Mouse (Mus musculus): ENCODE results near the gene Ap2a1. TPM values are rescaled to one million over a fixed set of nuclear protein-coding genes. Genes with fewer than 3 reads are reported as not detected.

Ap2a1 gene
- total RNA-seq, 1 experiment: 82.5 TPM

DNA sequence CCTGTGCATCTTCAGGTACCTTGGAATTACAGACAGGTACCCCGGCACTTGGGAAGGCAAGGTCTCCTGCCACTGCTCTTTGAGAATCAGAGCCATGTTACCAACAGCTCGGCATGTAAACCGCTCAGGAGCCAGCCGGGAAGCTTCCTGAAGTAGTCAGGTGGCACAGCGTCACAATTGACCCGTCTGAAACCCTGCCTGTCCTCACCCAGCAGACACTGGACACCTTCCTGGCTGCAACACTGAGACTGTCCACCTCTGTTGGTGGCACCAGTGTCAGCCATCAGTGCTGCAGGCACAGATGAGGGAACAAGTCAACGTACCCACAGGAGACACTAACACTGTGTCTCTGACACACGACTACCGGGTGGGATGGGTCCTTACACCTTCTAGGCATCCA lies 14.0 kb downstream of the Ap2a1 start:
- in situ Hi-C loops (cut with MboI; ENCODE audit: low sequenced_read_pairs in 2 of 2, unreplicated experiment in 2 of 2): no loop called here
- H3K36me3 ChIP-seq (ENCODE audit: control insufficient read depth, insufficient read depth, low read length, poor library complexity, severe bottlenecking): peaks cover 14% of the 10 kb centered on the region
- peaks cover 0 to 2% of the 10 kb centered on the region in 2 experiments; a peak in 2 of 4 replicates for H3K4me1 ChIP-seq (ENCODE audit: control insufficient read depth in 2 of 2, insufficient read depth in 2 of 2, low read length in 2 of 2, poor library complexity in 1 of 2)

DNA sequence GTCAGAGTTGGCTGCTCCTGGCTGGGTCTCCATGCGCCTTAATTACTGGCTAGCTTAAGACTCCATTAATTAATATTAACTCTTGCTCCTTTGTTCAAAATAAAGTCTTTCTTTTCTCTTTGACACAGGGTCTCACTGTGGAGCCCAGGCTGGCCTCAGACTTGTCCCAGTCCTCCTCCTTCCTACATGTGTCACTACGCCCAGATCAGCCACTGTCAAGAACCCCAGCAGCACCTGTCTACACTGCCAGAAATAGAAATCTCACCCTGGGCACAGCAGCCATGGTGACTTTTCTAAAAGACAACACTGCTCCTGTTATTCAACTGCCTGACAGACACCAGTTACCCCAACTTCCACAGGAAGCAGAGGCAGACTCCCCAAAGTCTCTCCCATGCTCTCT lies 14.9 kb downstream of the Ap2a1 start:
- peaks cover 21% of the 10 kb centered on the region for H3K36me3 ChIP-seq (ENCODE audit: control insufficient read depth, insufficient read depth, low read length, poor library complexity, severe bottlenecking)
- H3K4me1 ChIP-seq (ENCODE audit: control insufficient read depth in 2 of 2, insufficient read depth in 2 of 2, low read length in 2 of 2, poor library complexity in 1 of 2): peaks cover 0 to 2% of the 10 kb centered on the region in 2 experiments; a peak in 2 of 4 replicates
- in situ Hi-C loops (cut with MboI; ENCODE audit: low sequenced_read_pairs in 2 of 2, unreplicated experiment in 2 of 2): no loop called here
- H3K4me3 ChIP-seq (ENCODE audit: insufficient read depth in 1 of 2, low read depth in 1 of 2, low read length in 2 of 2, poor library complexity in 1 of 2, severe bottlenecking in 1 of 2): no peak overlapping the region
- no peak for DNase-seq (ENCODE audit: low read depth, low spot score)
- H3K27ac ChIP-seq (ENCODE audit: insufficient read depth, low read depth, low read length, poor library complexity, severe bottlenecking): no peak overlapping the region
- TF ChIP-seq ZNF384 (IDR thresholded peaks at IDR 0.05; ENCODE audit: low read depth, low read length): no peak
- TF ChIP-seq HCFC1 (IDR thresholded peaks at IDR 0.05; ENCODE audit: borderline replicate concordance, insufficient read depth, low read length): no peak
- no peak for TF ChIP-seq ZC3H11A (IDR thresholded peaks at IDR 0.05; ENCODE audit: borderline replicate concordance, low read depth, low read length)
- no peak for TF ChIP-seq CHD2 (IDR thresholded peaks at IDR 0.05; ENCODE audit: low read depth, low read length)
- no peaks in the 10 kb centered on the region for H3K9me3 ChIP-seq (ENCODE audit: control insufficient read depth, insufficient read depth, low read depth, low read length)
- no peak overlapping the region for H3K9ac ChIP-seq (ENCODE audit: insufficient read depth, low read depth, low read length, poor library complexity, severe bottlenecking)

More for the DNA sequence above, 14.0 kb downstream of the Ap2a1 start:
- TF ChIP-seq CHD2 (IDR thresholded peaks at IDR 0.05; ENCODE audit: low read depth, low read length) (no peak), MAFK (IDR thresholded peaks at IDR 0.05; ENCODE audit: insufficient read depth, low read depth, low read length) (no peak), HCFC1 (IDR thresholded peaks at IDR 0.05; ENCODE audit: borderline replicate concordance, insufficient read depth, low read length) (no peak), ZC3H11A (IDR thresholded peaks at IDR 0.05; ENCODE audit: borderline replicate concordance, low read depth, low read length) (no peak), ZNF384 (IDR thresholded peaks at IDR 0.05; ENCODE audit: low read depth, low read length) (no peak)
- Histone ChIP-seq H3K9ac (ENCODE audit: insufficient read depth, low read depth, low read length, poor library complexity, severe bottlenecking) (no peak overlapping the region), H3K4me3 (ENCODE audit: insufficient read depth in 1 of 2, low read depth in 1 of 2, low read length in 2 of 2, poor library complexity in 1 of 2, severe bottlenecking in 1 of 2) (no peak overlapping the region), H3K27ac (ENCODE audit: insufficient read depth, low read depth, low read length, poor library complexity, severe bottlenecking) (no peak overlapping the region; the same call in 1 of the 2 replicates), H3K9me3 (ENCODE audit: control insufficient read depth, insufficient read depth, low read depth, low read length) (no peaks in the 10 kb centered on the region)
- DNase-seq (ENCODE audit: low read depth, low spot score): no peak

DNA sequence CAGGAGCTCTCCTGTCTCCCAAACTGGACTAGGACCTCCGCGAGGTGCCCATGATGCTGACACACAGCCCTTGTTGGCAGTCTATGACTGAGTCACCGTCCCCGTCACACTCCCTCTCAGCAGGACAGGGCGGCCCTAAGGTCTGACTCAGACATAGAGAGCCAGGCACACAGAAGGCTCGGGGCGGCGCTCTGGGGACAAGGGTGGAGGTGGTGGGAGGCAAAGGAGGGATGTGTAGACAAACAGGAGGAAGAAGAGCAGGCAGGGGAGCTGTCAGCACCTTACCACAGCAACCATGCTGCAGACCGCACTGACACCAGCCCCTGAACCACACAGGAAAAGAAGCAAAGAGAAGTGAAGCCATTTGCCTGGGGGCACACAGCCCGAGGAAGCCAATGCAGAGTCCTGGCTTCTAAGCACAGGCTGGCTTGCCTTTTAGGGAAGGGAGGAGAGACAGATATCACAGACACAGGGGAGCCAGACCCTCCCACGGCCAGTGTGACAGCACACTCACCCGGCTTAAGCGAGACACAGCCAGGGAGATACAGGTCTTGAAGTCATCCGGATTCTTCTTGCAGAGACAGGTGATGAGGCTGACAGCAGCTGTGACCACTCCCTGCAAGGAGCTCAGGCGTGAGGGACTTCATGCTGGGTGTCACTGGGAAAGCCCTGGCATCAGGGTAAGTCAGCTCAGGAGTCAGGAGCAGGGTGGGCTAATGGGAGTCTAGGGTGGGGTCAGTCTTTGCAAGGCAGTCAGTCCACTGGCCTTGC lies 20.4 kb downstream of the Ap2a1 start:
- Histone ChIP-seq H3K4me1 (ENCODE audit: control insufficient read depth in 2 of 2, insufficient read depth in 2 of 2, low read length in 2 of 2, poor library complexity in 1 of 2) (peaks cover 0 to under 1% of the 10 kb centered on the region in 2 experiments; a peak in 2 of 4 replicates), H3K9me3 (ENCODE audit: control insufficient read depth, insufficient read depth, low read depth, low read length) (no peaks in the 10 kb centered on the region), H3K4me3 (ENCODE audit: insufficient read depth in 1 of 2, low read depth in 1 of 2, low read length in 2 of 2, poor library complexity in 1 of 2, severe bottlenecking in 1 of 2) (no peak overlapping the region), H3K9ac (ENCODE audit: insufficient read depth, low read depth, low read length, poor library complexity, severe bottlenecking) (no peak overlapping the region), H3K36me3 (ENCODE audit: control insufficient read depth, insufficient read depth, low read length, poor library complexity, severe bottlenecking) (peaks cover 51% of the 10 kb centered on the region), H3K27ac (ENCODE audit: insufficient read depth, low read depth, low read length, poor library complexity, severe bottlenecking) (no peak overlapping the region)
- DNase-seq (ENCODE audit: low read depth, low spot score): no peak
- TF ChIP-seq ZC3H11A (IDR thresholded peaks at IDR 0.05; ENCODE audit: borderline replicate concordance, low read depth, low read length) (no peak), ZNF384 (IDR thresholded peaks at IDR 0.05; ENCODE audit: low read depth, low read length) (no peak), HCFC1 (IDR thresholded peaks at IDR 0.05; ENCODE audit: borderline replicate concordance, insufficient read depth, low read length) (no peak), CHD2 (IDR thresholded peaks at IDR 0.05; ENCODE audit: low read depth, low read length) (no peak), MAFK (IDR thresholded peaks at IDR 0.05; ENCODE audit: insufficient read depth, low read depth, low read length) (no peak)
- in situ Hi-C loops (cut with MboI; ENCODE audit: low sequenced_read_pairs in 2 of 2, unreplicated experiment in 2 of 2): no loop called here

DNA sequence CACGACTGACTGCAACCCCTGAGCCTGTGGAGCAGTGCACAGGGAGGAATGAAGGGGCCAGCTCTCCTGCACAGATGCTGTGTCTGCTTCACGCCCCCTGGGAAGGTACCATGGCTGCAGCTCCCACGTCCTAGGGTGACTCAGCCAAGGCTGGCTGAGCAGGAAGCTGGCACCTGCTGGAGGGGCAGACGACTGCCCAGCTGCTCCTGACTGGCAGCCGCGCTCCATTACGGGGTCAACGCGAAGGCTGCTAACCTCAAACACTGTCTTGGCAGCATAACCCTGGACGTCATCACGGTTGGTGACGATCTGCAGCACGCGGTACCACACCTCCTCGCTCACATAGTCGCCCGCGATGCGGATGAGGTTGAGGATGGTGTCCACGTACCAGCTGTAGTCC lies 23.9 kb downstream of the Ap2a1 start:
- Histone ChIP-seq H3K36me3 (ENCODE audit: control insufficient read depth, insufficient read depth, low read length, poor library complexity, severe bottlenecking) (peaks cover 62% of the 10 kb centered on the region), H3K27ac (ENCODE audit: insufficient read depth, low read depth, low read length, poor library complexity, severe bottlenecking) (no peak overlapping the region), H3K4me1 (ENCODE audit: control insufficient read depth in 2 of 2, insufficient read depth in 2 of 2, low read length in 2 of 2, poor library complexity in 1 of 2) (peaks cover 0 to 3% of the 10 kb centered on the region in 2 experiments; a peak in 1 of 4 replicates), H3K9ac (ENCODE audit: insufficient read depth, low read depth, low read length, poor library complexity, severe bottlenecking) (no peak overlapping the region), H3K9me3 (ENCODE audit: control insufficient read depth, insufficient read depth, low read depth, low read length) (no peaks in the 10 kb centered on the region), H3K4me3 (ENCODE audit: insufficient read depth in 1 of 2, low read depth in 1 of 2, low read length in 2 of 2, poor library complexity in 1 of 2, severe bottlenecking in 1 of 2) (no peak overlapping the region)
- DNase-seq (ENCODE audit: low read depth, low spot score): no peak
- no peak for TF ChIP-seq CHD2 (IDR thresholded peaks at IDR 0.05; ENCODE audit: low read depth, low read length)
- TF ChIP-seq HCFC1 (IDR thresholded peaks at IDR 0.05; ENCODE audit: borderline replicate concordance, insufficient read depth, low read length): no peak
- TF ChIP-seq ZNF384 (IDR thresholded peaks at IDR 0.05; ENCODE audit: low read depth, low read length): no peak
- no peak for TF ChIP-seq ZC3H11A (IDR thresholded peaks at IDR 0.05; ENCODE audit: borderline replicate concordance, low read depth, low read length)
- TF ChIP-seq MAFK (IDR thresholded peaks at IDR 0.05; ENCODE audit: insufficient read depth, low read depth, low read length): no peak
- in situ Hi-C loops (cut with MboI; ENCODE audit: low sequenced_read_pairs in 2 of 2, unreplicated experiment in 2 of 2): no loop called here

All from ES-E14 (cell line).